Mouse (Mus musculus) stomach, postnatal 0 days (tissue): ENCODE data around the gene Gm648. TPM values are rescaled to one million over a fixed set of nuclear protein-coding genes. Genes with fewer than 3 reads are reported as not detected.
"Not testable (repeated sequence)": the region's sequence is repeated elsewhere in the genome, so short reads cannot be mapped to it uniquely, and the experiment has no call there.

ENCODE experiments used
- ATAC-seq: fragments of 200-750 bp; cut with Nextera tagmentation; 2 replicates; pipeline ENCODE4 v1.8.0; 2017; ENCODE audit not compliant: low FRiP score, low TSS enrichment
- DNase-seq: peaks from one replicate; pipeline ENCODE4 v3.0.0-alpha.2; 2016; ENCODE audit warnings: low spot score
- H3K27ac ChIP-seq: fragments of 300-500 bp; sonication (generic); replicated peaks from 2 replicates; pipeline ENCODE4 v1.5.1; 2014; ENCODE audit warnings: mild to moderate bottlenecking, control low read depth
- H3K27me3 ChIP-seq: fragments of 300-500 bp; sonication (generic); 2 replicates; pipeline ENCODE4 v1.6.1; 2014; ENCODE audit warnings: low read length; ENCODE audit not compliant: control insufficient read depth, insufficient read depth
- H3K36me3 ChIP-seq: fragments of 300-500 bp; sonication (generic); 2 replicates; pipeline ENCODE4 v1.6.1; 2014; ENCODE audit warnings: low read length, mixed read lengths; ENCODE audit not compliant: control insufficient read depth, insufficient read depth
- H3K4me1 ChIP-seq: fragments of 300-500 bp; sonication (generic); replicated peaks from 2 replicates; pipeline ENCODE4 v1.6.1; 2014; ENCODE audit warnings: antibody characterized with exemption; ENCODE audit not compliant: control insufficient read depth, insufficient read depth
- H3K4me2 ChIP-seq: fragments of 300-500 bp; sonication (generic); replicated peaks from 2 replicates; pipeline ENCODE4 v1.6.1; 2014; ENCODE audit warnings: low read depth, mild to moderate bottlenecking, control low read depth, moderate library complexity
- H3K4me3 ChIP-seq: fragments of 300-500 bp; sonication (generic); 2 replicates; pipeline ENCODE4 v1.5.1; 2014; ENCODE audit warnings: low read depth, low read length, control low read depth
- H3K9ac ChIP-seq: fragments of 300-500 bp; sonication (generic); 2 replicates; pipeline ENCODE4 v1.6.1; 2014; ENCODE audit warnings: mild to moderate bottlenecking, low read length, control low read depth, mixed read lengths
- H3K9me3 ChIP-seq: fragments of 300-500 bp; sonication (generic); 2 replicates; pipeline ENCODE4 v1.6.1; 2016; ENCODE audit warnings: low read length; ENCODE audit not compliant: control insufficient read depth
- CTCF ChIP-seq: IDR thresholded peaks from 2 replicates; pipeline ENCODE4 v1.5.1; 2016; ENCODE audit warnings: antibody characterized with exemption, low read depth, mild to moderate bottlenecking, moderate library complexity
- EP300 ChIP-seq: optimal IDR thresholded peaks from 2 replicates; pipeline ENCODE3; 2016; ENCODE audit warnings: antibody characterized with exemption
- WGBS: fragments of 180-500 bp; shearing (Covaris S2); extraction: QIAGEN DNeasy Blood & Tissue Kit; methylation state at CpG from one replicate; pipeline ENCODE4 v1.1.7; 2014; 5-methylcytosine and 5-hydroxymethylcytosine counted together
- microRNA-seq: library from miRNA; unstranded; fragments of <30 nt; microRNA quantifications from one replicate; pipeline ENCODE4, GENCODE M21; 2016
- polyA plus RNA-seq: library from polyadenylated mRNA; unstranded; fragments of >200 nt; fragmentation: Nextera tagmentation; extraction: Ambion mirVana; gene quantifications from 2 replicates; pipeline ENCODE4 v1.2.1, GENCODE M21; 2015

The Gm648 gene
- polyA plus RNA-seq, 1 experiment from 2014 or later = not detected

DNA sequence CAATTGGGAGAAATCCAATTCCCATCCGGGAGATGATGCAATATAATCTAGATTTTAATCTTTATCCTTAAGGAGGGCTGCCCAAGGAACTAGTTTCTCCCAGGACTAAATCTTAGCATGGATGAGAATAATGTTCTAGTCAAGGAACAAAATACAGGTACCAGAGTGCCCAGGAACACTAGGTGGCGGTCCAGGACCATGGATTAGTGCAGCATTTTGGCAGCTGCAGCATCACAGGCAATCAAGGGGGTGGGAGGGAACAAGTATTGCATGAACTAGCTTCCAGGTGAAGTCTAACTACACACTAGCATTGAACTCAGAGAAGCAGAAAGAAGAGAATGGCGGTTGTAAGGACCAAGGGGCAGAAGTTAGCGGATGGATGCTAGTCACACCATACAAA, 12.2 kb downstream of the Gm648 start:
- ATAC-seq (no peak), DNase-seq (peak; percentile 42)
- no peaks in the 10 kb centered on the region for H3K9me3 ChIP-seq
- no peak overlapping the region for H3K4me3 ChIP-seq
- no peak overlapping the region for H3K27ac ChIP-seq
- no peak for TF ChIP-seq EP300
- peak; percentile 69 for TF ChIP-seq CTCF
- no peak overlapping the region for H3K4me2 ChIP-seq
- H3K9ac ChIP-seq = no peak overlapping the region
- no peaks in the 10 kb centered on the region for H3K4me1 ChIP-seq
- H3K27me3 ChIP-seq = no peaks in the 10 kb centered on the region
- 47% methylated on average over 4 of the region's 4 CpGs for WGBS
- no peaks in the 10 kb centered on the region for H3K36me3 ChIP-seq

DNA sequence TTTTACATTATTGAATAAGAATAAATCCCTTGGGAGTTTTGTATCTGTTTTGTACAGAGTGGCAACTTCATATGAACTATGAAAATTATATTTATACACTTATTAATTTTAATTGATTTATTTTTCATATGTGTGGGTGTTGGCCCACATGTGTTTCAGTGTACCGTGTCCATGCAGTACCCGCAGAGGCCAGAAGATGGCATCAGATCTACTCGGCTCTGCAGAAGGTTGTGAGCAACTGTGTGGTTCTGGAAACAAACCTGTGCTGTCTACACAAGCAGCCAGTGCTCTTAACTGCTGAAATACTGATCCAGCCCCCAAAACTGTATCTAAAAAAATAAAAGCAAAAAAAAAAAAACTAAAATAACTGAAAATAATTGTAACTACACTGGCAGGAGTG, 18.1 kb downstream of the Gm648 start:
- H3K4me3 ChIP-seq = no peak overlapping the region
- H3K27ac ChIP-seq = no peak overlapping the region
- H3K27me3 ChIP-seq = no peaks in the 10 kb centered on the region
- TF ChIP-seq EP300 = no peak
- peak; percentile 75 for TF ChIP-seq CTCF
- no peak overlapping the region for H3K4me2 ChIP-seq
- H3K9me3 ChIP-seq = no peaks in the 10 kb centered on the region
- DNase-seq = peak; percentile 67
- H3K36me3 ChIP-seq = no peaks in the 10 kb centered on the region
- ATAC-seq = no peak
- WGBS = 16% methylated on average over 3 of the region's 3 CpGs
- no peak overlapping the region for H3K9ac ChIP-seq
- H3K4me1 ChIP-seq = no peaks in the 10 kb centered on the region

DNA sequence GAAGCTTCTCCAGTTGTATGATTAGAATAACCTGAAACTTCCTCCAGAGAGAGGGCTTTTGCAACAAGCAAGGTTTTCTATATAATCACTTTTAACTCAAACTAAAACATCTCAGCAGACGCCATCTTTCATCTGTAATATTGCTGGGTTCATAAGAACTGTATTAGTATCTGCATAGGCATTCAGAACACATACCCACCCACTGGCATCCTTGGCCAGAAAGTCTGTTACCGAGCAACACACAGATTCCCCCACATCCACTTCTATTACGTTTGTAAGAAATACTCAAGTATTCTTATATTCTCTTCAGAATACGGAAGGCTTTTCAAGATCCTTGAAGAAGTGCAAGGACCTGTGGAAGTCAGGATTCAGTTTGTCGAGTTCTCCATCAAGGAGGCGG, 25.0 kb downstream of the Gm648 start, which contains the start of gene Gm10477:
Gm10477 (plus strand) TSS at position 301 of the 400 bp plus-strand sequence.
- H3K4me3 ChIP-seq, H3K9me3 ChIP-seq, H3K36me3 ChIP-seq, ATAC-seq, H3K9ac ChIP-seq, H3K4me2 ChIP-seq, H3K4me1 ChIP-seq, H3K27me3 ChIP-seq, DNase-seq, H3K27ac ChIP-seq: not testable (repeated sequence)
- 80% methylated on average over 6 of the region's 6 CpGs for WGBS

DNA sequence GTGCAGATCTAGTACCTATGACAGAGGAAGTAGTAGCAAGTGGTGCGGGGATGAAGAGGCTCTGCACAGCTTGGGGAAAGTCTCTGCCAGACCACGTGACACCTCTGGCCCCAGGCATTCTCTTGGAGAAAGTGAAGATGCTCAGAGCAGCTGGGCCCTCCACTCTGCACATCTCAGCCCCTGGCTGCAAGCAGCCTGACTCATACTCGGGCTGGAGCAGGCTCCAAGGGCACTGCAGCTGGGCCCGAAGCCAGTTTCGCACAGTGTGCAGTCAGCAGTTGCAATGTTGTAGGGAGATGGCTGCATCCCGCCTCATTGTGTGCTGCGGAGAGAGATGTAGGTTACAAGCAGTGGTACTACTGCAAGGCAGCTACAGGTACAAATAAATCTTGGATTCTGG, 52.2 kb downstream of the Gm648 start:
- ATAC-seq = no peak

More for the DNA sequence above, 52.2 kb downstream of the Gm648 start:
- Histone ChIP-seq H3K4me3 (no peak overlapping the region), H3K27ac (no peak overlapping the region), H3K27me3 (no peaks in the 10 kb centered on the region), H3K9me3 (no peaks in the 10 kb centered on the region), H3K9ac (no peak overlapping the region), H3K36me3 (no peaks in the 10 kb centered on the region), H3K4me2 (no peak overlapping the region), H3K4me1 (no peaks in the 10 kb centered on the region)
- WGBS = 83% methylated on average over 7 of the region's 7 CpGs
- TF ChIP-seq EP300 = no peak
- TF ChIP-seq CTCF = no peak
- DNase-seq = no peak

Small RNA genes lying within 50 kb of the gene (microRNA-seq; reads per million reads assigned to microRNA genes)
- gene Mir5116 = not detected

Other genes with a start within 250 kb of the Gm648 start
- gene Zfp449, start 203.2 kb downstream of the Gm648 start, polyA plus RNA-seq = 2.1 and 2.3 TPM in 2 replicates
- gene Smim10l2a, start 175.0 kb downstream of the Gm648 start, polyA plus RNA-seq = 2.1 and 2.5 TPM in 2 replicates
- 1.3 and 1.4 TPM in 2 replicates for gene Gm2174, start 101.6 kb downstream of the Gm648 start, polyA plus RNA-seq
- 14.8 and 17.6 TPM in 2 replicates for gene Ints6l, start 94.7 kb downstream of the Gm648 start, polyA plus RNA-seq
- not detected in 2 replicates for gene Gm10477, start 24.9 kb downstream of the Gm648 start, polyA plus RNA-seq
- 13.0 TPM in 2 replicates for gene Mmgt1, start 48.5 kb upstream of the Gm648 start, polyA plus RNA-seq
- gene Slc9a6, start 60.2 kb upstream of the Gm648 start, polyA plus RNA-seq = 16.1 and 17.4 TPM in 2 replicates
- 386 and 394 TPM in 2 replicates for gene Fhl1, start 182.2 kb upstream of the Gm648 start, polyA plus RNA-seq